Mouse (Mus musculus) heart, adult 2 months (tissue): ENCODE data around the gene Sf3b6. TPM values are rescaled to one million over a fixed set of nuclear protein-coding genes. Genes with fewer than 3 reads are reported as not detected.
A peak's percentile ranks its signal among the peaks of the same experiment; 100 is the strongest.
"Not testable (repeated sequence)": the region's sequence is repeated elsewhere in the genome, so short reads cannot be mapped to it uniquely, and the experiment has no call there.

Experiments used
- DNase-seq, 2 experiments: peaks; one replicate each; pipeline ENCODE4 v3.0.0; 2021
- H3K27ac ChIP-seq: fragments of 200-600 bp; 2 replicates; pipeline ENCODE4 v1.8.1; 2022
- H3K27me3 ChIP-seq: fragments of 200-500 bp; 2 replicates; pipeline ENCODE4 v1.6.1; 2012; ENCODE audit warnings: mild to moderate bottlenecking, low read length, inconsistent platforms, mixed read lengths; ENCODE audit not compliant: control insufficient read depth, insufficient read depth
- H3K36me3 ChIP-seq: fragments of 200-500 bp; 2 replicates; pipeline ENCODE4 v1.6.1; 2012; ENCODE audit warnings: low read length, inconsistent platforms; ENCODE audit not compliant: control insufficient read depth, insufficient read depth
- H3K4me1 ChIP-seq: fragments of 200-500 bp; 2 replicates; pipeline ENCODE4 v1.6.1; 2011; ENCODE audit warnings: low read length; ENCODE audit not compliant: control insufficient read depth, insufficient read depth
- H3K4me3 ChIP-seq: fragments of 200-600 bp; 2 replicates; pipeline ENCODE4 v1.8.1; 2022
- H3K79me2 ChIP-seq: fragments of 200-500 bp; replicated peaks from 2 replicates; pipeline ENCODE4 v1.6.1; 2012; ENCODE audit warnings: mild to moderate bottlenecking, inconsistent platforms, low read length, moderate library complexity, mixed read lengths; ENCODE audit not compliant: control insufficient read depth, insufficient read depth
- H3K9ac ChIP-seq: fragments of 200-500 bp; 2 replicates; pipeline ENCODE4 v1.6.1; 2012; ENCODE audit warnings: low read depth, mild to moderate bottlenecking, control low read depth, inconsistent platforms, low read length, mixed read lengths
- CTCF ChIP-seq: fragments of 200-600 bp; IDR thresholded peaks from 2 replicates; pipeline ENCODE4 v1.8.1; 2022; ENCODE audit warnings: antibody characterized with exemption, mild to moderate bottlenecking, moderate library complexity
- EP300 ChIP-seq: fragments of 200-500 bp; IDR thresholded peaks from 2 replicates; pipeline ENCODE4 v1.6.1; 2011; ENCODE audit warnings: low read depth, low read length, control low read depth; ENCODE audit not compliant: insufficient read depth
- POLR2A ChIP-seq: fragments of 200-500 bp; IDR thresholded peaks from 2 replicates; pipeline ENCODE4 v1.6.1; 2011; ENCODE audit warnings: mild to moderate bottlenecking, low read depth, low read length, control low read depth; ENCODE audit not compliant: insufficient read depth
- WGBS: fragments of 180-500 bp; shearing (Covaris S2); methylation state at CpG from one replicate; pipeline ENCODE4 v1.1.7; 2018; 5-methylcytosine and 5-hydroxymethylcytosine counted together
- intact Hi-C: fragments of 180-260 bp; cut with DNase I; formaldehyde crosslinking; loops from one replicate; pipeline ENCODE4 v1.15.1; 2025
- polyA plus RNA-seq: library from polyadenylated mRNA; depleted of rRNA; stranded (reverse); fragments of >200 nt; gene quantifications from 2 replicates; pipeline ENCODE4 v1.2.3, GENCODE M21; 2012
- total RNA-seq, 2 experiments: library from RNA; stranded (reverse); gene quantifications; 2 replicates each; pipeline ENCODE4 v1.2.3; 2021

The Sf3b6 gene
- total and polyA plus RNA-seq, 3 experiments: 31.5 to 42.8 (median 42.0) TPM

GRCm38 (mm10) chr12:4777734-4778133 lies 39.6 kb upstream of the Sf3b6 start:
- Histone ChIP-seq H3K36me3 (no peaks in the 10 kb centered on the region), H3K4me1 (no peaks in the 10 kb centered on the region), H3K79me2 (no peaks in the 10 kb centered on the region), H3K27me3 (no peaks in the 10 kb centered on the region), H3K27ac (no peak overlapping the region), H3K9ac (no peak overlapping the region), H3K4me3 (no peak overlapping the region)
- intact Hi-C loops: no loop called here
- DNase-seq: no peak
- WGBS: 85% methylated on average over 6 of the region's 6 CpGs
- no peak for TF ChIP-seq EP300
- TF ChIP-seq POLR2A: no peak
- no peak for TF ChIP-seq CTCF

GRCm38 (mm10) chr12:4780245-4780644 lies 37.1 kb upstream of the Sf3b6 start:
- no peak overlapping the region for H3K9ac ChIP-seq
- DNase-seq: no peak
- H3K4me1 ChIP-seq: no peaks in the 10 kb centered on the region
- intact Hi-C loops: no loop called here
- TF ChIP-seq EP300: no peak
- no peak for TF ChIP-seq CTCF
- TF ChIP-seq POLR2A: no peak
- no peaks in the 10 kb centered on the region for H3K79me2 ChIP-seq
- no peaks in the 10 kb centered on the region for H3K27me3 ChIP-seq
- no peak overlapping the region for H3K27ac ChIP-seq
- H3K36me3 ChIP-seq: no peaks in the 10 kb centered on the region
- no peak overlapping the region for H3K4me3 ChIP-seq
- WGBS: 67% methylated on average over 2 of the region's 2 CpGs

- TF ChIP-seq POLR2A (no peak), CTCF (no peak), EP300 (no peak)
- no peaks in the 10 kb centered on the region for H3K36me3 ChIP-seq
- DNase-seq: no peak
- H3K4me3 ChIP-seq: no peak overlapping the region
- no peak overlapping the region for H3K27ac ChIP-seq
- intact Hi-C loops: no loop called here
- no peaks in the 10 kb centered on the region for H3K4me1 ChIP-seq
- no peak overlapping the region for H3K9ac ChIP-seq
- no peaks in the 10 kb centered on the region for H3K79me2 ChIP-seq
- H3K27me3 ChIP-seq: no peaks in the 10 kb centered on the region
- 89% methylated on average over 1 of the region's 1 CpGs for WGBS
These were observed 36.1 kb upstream of the Sf3b6 start for GRCm38 (mm10) chr12:4781270-4781669.

GRCm38 (mm10) chr12:4781725-4782404 lies 35.5 kb upstream of the Sf3b6 start:
- intact Hi-C loops, H3K27me3 ChIP-seq, H3K9ac ChIP-seq, H3K27ac ChIP-seq, H3K79me2 ChIP-seq, H3K36me3 ChIP-seq, H3K4me1 ChIP-seq, H3K4me3 ChIP-seq: not testable (repeated sequence)
- peak in 1 of 2 experiments; percentile 17 for DNase-seq
- 60% methylated on average over 9 of the region's 9 CpGs for WGBS

GRCm38 (mm10) chr12:4783598-4783997 lies 33.7 kb upstream of the Sf3b6 start:
- 63% methylated on average over 5 of the region's 5 CpGs for WGBS
- intact Hi-C loops: no loop called here
- Histone ChIP-seq H3K4me1 (no peaks in the 10 kb centered on the region), H3K36me3 (no peaks in the 10 kb centered on the region), H3K27me3 (no peaks in the 10 kb centered on the region), H3K27ac (no peak overlapping the region), H3K79me2 (no peaks in the 10 kb centered on the region), H3K4me3 (no peak overlapping the region), H3K9ac (no peak overlapping the region)
- no peak for DNase-seq
- TF ChIP-seq EP300 (no peak), CTCF (no peak), POLR2A (no peak)

- Histone ChIP-seq H3K36me3 (no peaks in the 10 kb centered on the region), H3K27ac (no peak overlapping the region), H3K9ac (no peak overlapping the region), H3K4me3 (no peak overlapping the region), H3K27me3 (no peaks in the 10 kb centered on the region), H3K4me1 (no peaks in the 10 kb centered on the region), H3K79me2 (no peaks in the 10 kb centered on the region)
- no peak for DNase-seq
- intact Hi-C loops: no loop called here
- 58% methylated on average over 2 of the region's 2 CpGs for WGBS
- TF ChIP-seq EP300 (no peak), CTCF (no peak)
These were observed 32.9 kb upstream of the Sf3b6 start for GRCm38 (mm10) chr12:4784466-4784865.

- WGBS: 92% methylated on average over 25 of the region's 25 CpGs
- H3K27me3 ChIP-seq, H3K4me3 ChIP-seq, H3K27ac ChIP-seq, H3K9ac ChIP-seq, H3K4me1 ChIP-seq, DNase-seq, H3K79me2 ChIP-seq, H3K36me3 ChIP-seq, intact Hi-C loops: not testable (repeated sequence)
These were observed 29.2 kb upstream of the Sf3b6 start for GRCm38 (mm10) chr12:4788128-4788527.
